Mouse (Mus musculus) ES-E14 (cell line): ENCODE results near the gene Tecpr1.

ENCODE experiments used
- CHD2 ChIP-seq: IDR thresholded peaks from 2 replicates; pipeline ENCODE4 v1.6.1; 2014; ENCODE audit warnings: mild to moderate bottlenecking, low read depth, low read length, inconsistent platforms
- HCFC1 ChIP-seq: IDR thresholded peaks from 2 replicates; pipeline ENCODE4 v1.6.1; 2012; ENCODE audit warnings: low read length, inconsistent platforms, borderline replicate concordance; ENCODE audit not compliant: insufficient read depth
- MAFK ChIP-seq: IDR thresholded peaks from 2 replicates; pipeline ENCODE4 v1.6.1; 2014; ENCODE audit warnings: mild to moderate bottlenecking, low read depth, low read length, inconsistent platforms; ENCODE audit not compliant: insufficient read depth
- ZC3H11A ChIP-seq: IDR thresholded peaks from 2 replicates; pipeline ENCODE4 v1.6.1; 2012; ENCODE audit warnings: low read depth, mild to moderate bottlenecking, inconsistent platforms, low read length, borderline replicate concordance
- ZNF384 ChIP-seq: IDR thresholded peaks from 2 replicates; pipeline ENCODE4 v1.6.1; 2012; ENCODE audit warnings: low read depth, low read length, inconsistent platforms

DNA sequence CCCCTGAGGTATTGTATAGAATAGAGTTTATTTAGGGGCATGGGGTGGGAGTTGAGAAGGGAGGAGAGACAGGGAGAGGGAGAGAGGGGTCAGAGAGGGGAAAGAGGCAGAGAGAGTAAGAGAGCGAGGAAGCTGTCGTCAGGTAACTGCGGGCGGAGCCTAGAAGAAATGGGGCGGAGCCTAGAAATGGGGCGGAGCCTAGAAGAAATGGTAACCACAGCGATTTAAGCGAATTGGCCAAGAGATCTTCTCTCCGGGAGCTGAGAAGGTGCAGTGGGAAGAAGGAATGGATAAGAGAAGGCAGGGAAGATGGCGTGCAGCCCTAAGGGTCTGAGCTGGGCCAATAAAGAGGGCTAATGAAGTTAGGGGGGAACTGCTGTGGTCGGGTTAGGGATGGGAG lies 2.8 kb upstream of the Tecpr1 start:
- TF ChIP-seq ZC3H11A (no peak), MAFK (no peak), ZNF384 (no peak), CHD2 (no peak), HCFC1 (no peak)
